Mouse (Mus musculus) midbrain, postnatal 0 days (tissue): ENCODE results near the gene Plcxd2. TPM values are rescaled to one million over a fixed set of nuclear protein-coding genes. Genes with fewer than 3 reads are reported as not detected.

ENCODE experiments used
- ATAC-seq: fragments of 200-750 bp; cut with Nextera tagmentation; 2 replicates; pipeline ENCODE4 v1.8.0; 2017; ENCODE audit warnings: moderate number of reproducible peaks, mild to moderate bottlenecking, moderate TSS enrichment, moderate library complexity; ENCODE audit not compliant: low FRiP score
- DNase-seq: peaks from one replicate; pipeline ENCODE4 v3.0.0-alpha.2; 2015; ENCODE audit warnings: low spot score
- H3K27ac ChIP-seq: fragments of 300-500 bp; sonication (generic); 2 replicates; pipeline ENCODE4 v1.5.1; 2014; ENCODE audit warnings: low read depth, mild to moderate bottlenecking, low read length, mixed read lengths
- H3K27me3 ChIP-seq: fragments of 300-500 bp; sonication (generic); 2 replicates; pipeline ENCODE4 v1.6.1; 2014; ENCODE audit warnings: low read length, control low read depth, mixed read lengths; ENCODE audit not compliant: insufficient read depth
- H3K36me3 ChIP-seq: fragments of 300-500 bp; sonication (generic); 2 replicates; pipeline ENCODE4 v1.6.1; 2014; ENCODE audit warnings: low read length, control low read depth, mixed read lengths; ENCODE audit not compliant: insufficient read depth
- H3K4me1 ChIP-seq: fragments of 300-500 bp; sonication (generic); 2 replicates; pipeline ENCODE4 v1.6.1; 2014; ENCODE audit warnings: mild to moderate bottlenecking, control low read depth, antibody characterized with exemption, low read length, mixed read lengths; ENCODE audit not compliant: insufficient read depth
- H3K4me2 ChIP-seq: fragments of 300-500 bp; sonication (generic); 2 replicates; pipeline ENCODE4 v1.6.1; 2014; ENCODE audit warnings: low read depth, mild to moderate bottlenecking, low read length, mixed read lengths; ENCODE audit not compliant: poor library complexity, severe bottlenecking
- H3K4me3 ChIP-seq: fragments of 300-500 bp; sonication (generic); 2 replicates; pipeline ENCODE4 v1.5.1; 2014; ENCODE audit warnings: low read depth, mild to moderate bottlenecking, low read length, moderate library complexity
- H3K9ac ChIP-seq: fragments of 300-500 bp; sonication (generic); replicated peaks from 2 replicates; pipeline ENCODE4 v1.6.1; 2014; ENCODE audit warnings: mild to moderate bottlenecking, low read length, moderate library complexity, mixed read lengths; ENCODE audit not compliant: poor library complexity, severe bottlenecking
- H3K9me3 ChIP-seq: fragments of 300-500 bp; sonication (generic); 2 replicates; pipeline ENCODE4 v1.6.1; 2016; ENCODE audit warnings: low read length, control low read depth
- CTCF ChIP-seq: IDR thresholded peaks from 2 replicates; pipeline ENCODE4 v1.5.1; 2016; ENCODE audit warnings: antibody characterized with exemption, mild to moderate bottlenecking
- WGBS: fragments of 180-500 bp; shearing (Covaris S2); extraction: QIAGEN DNeasy Blood & Tissue Kit; methylation state at CpG from one replicate; pipeline ENCODE4 v1.1.7; 2014; 5-methylcytosine and 5-hydroxymethylcytosine counted together
- polyA plus RNA-seq: library from polyadenylated mRNA; unstranded; fragments of >200 nt; fragmentation: Nextera tagmentation; extraction: Ambion mirVana; gene quantifications from 2 replicates; pipeline ENCODE4 v1.2.1, GENCODE M21; 2015
- total RNA-seq: library from RNA; depleted of rRNA; stranded (reverse); fragments of >200 nt; gene quantifications from 2 replicates; pipeline ENCODE4 v1.2.3, GENCODE M21; 2014

Gene Plcxd2
- total and polyA plus RNA-seq, 2 experiments from 2014 or later, result 12.9 to 41.5 TPM

DNA sequence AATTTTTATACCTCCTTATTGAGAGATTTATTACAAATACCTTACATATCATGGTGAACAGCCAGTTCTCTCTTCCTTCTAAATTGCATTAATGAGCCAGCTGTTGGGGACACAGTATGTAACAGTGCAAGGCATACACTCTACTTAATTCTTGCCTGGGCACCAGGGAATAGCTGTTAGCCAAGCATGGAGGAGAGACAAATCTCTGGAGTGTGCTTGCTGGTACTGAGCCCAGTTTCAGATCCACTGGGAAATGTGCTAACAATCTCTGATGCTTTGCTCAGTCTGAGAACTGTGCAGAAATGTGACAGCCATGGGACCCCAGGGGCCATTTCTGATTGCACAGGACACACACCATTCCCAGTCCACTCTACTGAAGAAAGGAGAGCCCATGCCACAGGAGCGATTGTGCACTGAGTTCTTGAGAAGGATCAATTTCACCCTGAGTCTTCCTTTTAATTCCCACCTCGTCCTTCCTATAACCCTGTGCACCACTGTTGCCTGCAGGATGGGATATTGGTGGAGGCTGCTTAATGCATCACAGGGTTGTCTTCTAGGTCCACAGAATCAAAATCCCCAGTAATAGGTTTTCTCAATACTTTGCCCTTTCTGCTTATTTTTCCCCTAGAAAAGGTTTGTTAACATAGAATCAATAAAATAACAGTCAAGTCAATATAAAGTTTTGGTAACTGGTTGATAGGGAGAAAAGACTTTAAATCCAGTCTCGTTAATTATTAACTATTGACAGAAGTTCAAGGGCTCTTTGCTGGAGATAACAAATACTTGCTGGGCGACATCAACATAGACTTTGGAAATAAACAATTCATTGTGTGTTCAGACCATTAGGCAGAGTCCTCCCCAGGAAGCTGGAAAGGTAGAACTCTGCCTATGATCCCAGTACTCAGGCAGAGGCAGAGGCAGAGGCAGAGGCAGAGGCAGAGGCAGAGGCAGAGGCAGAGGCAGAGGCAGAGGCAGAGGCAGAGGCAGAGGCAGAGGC is 25.1 kb downstream of the Plcxd2 start:
- Histone ChIP-seq H3K4me2 (no peak overlapping the region), H3K9me3 (no peaks in the 10 kb centered on the region), H3K4me3 (no peak overlapping the region), H3K4me1 (no peaks in the 10 kb centered on the region), H3K9ac (no peak overlapping the region), H3K36me3 (no peaks in the 10 kb centered on the region), H3K27ac (0 out of 2 replicates have a peak overlapping the region, but pooled peaks have one; percentile 26), H3K27me3 (no peaks in the 10 kb centered on the region)
- DNase-seq, result peak; percentile 67
- no peak; the same call in 1 of the 2 replicates for ATAC-seq
- no peak for TF ChIP-seq CTCF
- 68% methylated on average over 4 of the region's 4 CpGs for WGBS

DNA sequence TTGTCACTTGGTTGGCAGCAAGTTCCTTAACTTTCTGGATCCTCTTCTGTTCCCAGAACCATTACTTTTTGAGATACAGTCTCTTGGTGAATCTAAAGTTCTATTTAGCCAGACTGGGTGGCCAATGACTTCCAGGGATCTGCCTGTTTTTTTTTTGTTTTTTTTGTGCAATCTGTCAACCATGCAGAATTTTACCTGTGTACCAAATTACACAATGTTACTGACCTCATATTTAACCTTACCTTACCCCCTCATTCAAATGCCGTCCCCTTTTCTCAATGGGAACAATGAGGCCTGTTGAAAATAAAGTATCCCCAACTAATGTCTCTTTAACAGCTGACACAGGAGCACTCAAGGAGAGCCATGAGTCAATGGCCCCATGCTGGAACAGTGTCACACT is 33.8 kb downstream of the Plcxd2 start:
- TF ChIP-seq CTCF, result no peak
- Histone ChIP-seq H3K9ac (no peak overlapping the region), H3K9me3 (no peaks in the 10 kb centered on the region), H3K4me1 (no peaks in the 10 kb centered on the region), H3K27me3 (no peaks in the 10 kb centered on the region), H3K36me3 (peaks cover 6% of the 10 kb centered on the region; the same call in 1 of the 2 replicates), H3K4me2 (no peak overlapping the region), H3K4me3 (no peak overlapping the region), H3K27ac (no peak overlapping the region)
- DNase-seq (no peak), ATAC-seq (no peak)
- WGBS, result 84% methylated on average over 1 of the region's 1 CpGs

DNA sequence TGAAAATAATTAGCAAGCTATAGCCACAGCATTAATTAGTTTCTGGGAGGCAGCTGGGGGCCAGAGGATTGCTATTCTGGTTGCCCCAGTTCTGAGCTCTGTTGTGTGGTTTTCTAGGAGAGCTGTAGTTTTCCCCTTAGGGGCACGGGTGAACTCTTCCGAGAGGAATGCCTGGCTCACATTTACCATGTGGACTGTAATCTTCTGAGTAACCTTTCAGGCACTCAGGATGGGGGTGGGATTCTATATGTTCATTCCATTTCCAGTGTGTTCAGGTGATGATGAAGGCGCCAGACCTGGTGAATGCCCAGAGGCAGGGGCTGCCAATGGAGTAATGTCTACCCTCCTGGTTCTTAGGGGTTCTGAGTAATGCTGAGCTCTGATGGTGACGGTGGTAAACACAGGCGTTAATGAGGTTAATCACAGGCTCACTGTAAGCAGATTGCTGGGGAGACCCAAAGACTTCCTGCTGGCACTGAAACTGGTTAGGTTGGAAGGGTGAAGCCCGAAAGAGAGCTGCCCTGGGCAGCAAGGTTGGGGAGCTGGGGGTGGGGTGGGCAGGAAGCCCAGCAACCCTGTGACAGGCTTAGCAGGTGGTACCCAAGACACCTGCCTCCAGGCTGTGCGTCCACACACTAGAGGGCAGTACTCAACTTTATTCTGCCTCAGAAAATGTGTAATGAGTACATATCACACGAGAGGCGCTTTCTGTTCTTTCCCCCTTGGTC is 35.9 kb downstream of the Plcxd2 start:
- 0 out of 2 replicates have a peak, but pooled peaks have one; percentile 28 for ATAC-seq
- peaks cover 7% of the 10 kb centered on the region; the same call in 1 of the 2 replicates for H3K36me3 ChIP-seq
- H3K4me2 ChIP-seq, result no peak overlapping the region
- H3K4me3 ChIP-seq, result no peak overlapping the region
- TF ChIP-seq CTCF, result no peak; the same call in 1 of the 2 replicates
- H3K27ac ChIP-seq, result no peak overlapping the region
- H3K9ac ChIP-seq, result no peak overlapping the region
- WGBS, result 68% methylated on average over 9 of the region's 9 CpGs
- DNase-seq, result no peak
- no peaks in the 10 kb centered on the region for H3K4me1 ChIP-seq
- no peaks in the 10 kb centered on the region for H3K27me3 ChIP-seq
- no peaks in the 10 kb centered on the region for H3K9me3 ChIP-seq

DNA sequence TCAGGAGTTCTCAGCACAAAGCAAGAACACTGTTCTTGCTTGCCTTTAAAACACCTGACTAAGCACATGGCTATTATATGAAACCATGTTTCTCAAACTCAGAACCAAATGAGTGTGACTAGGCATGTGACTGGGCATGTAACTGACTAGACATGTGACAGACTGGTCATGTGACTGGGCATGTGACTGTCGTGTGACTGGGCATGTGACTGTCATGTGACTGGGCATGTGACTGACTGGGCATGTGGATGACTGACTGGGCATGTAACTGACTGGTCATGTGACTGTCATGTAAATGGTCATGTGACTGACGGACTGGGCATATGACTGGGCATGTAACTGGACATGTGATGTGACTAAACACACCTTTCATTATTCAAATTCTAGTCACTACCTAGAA is 39.8 kb downstream of the Plcxd2 start:
- 92% methylated on average over 2 of the region's 2 CpGs for WGBS
- Histone ChIP-seq H3K9ac (no peak overlapping the region), H3K27ac (no peak overlapping the region), H3K36me3 (peaks cover 7% of the 10 kb centered on the region; the same call in 1 of the 2 replicates), H3K4me1 (no peaks in the 10 kb centered on the region), H3K27me3 (no peaks in the 10 kb centered on the region), H3K9me3 (no peaks in the 10 kb centered on the region), H3K4me2 (no peak overlapping the region), H3K4me3 (no peak overlapping the region)
- no peak for TF ChIP-seq CTCF
- DNase-seq (no peak), ATAC-seq (no peak)

DNA sequence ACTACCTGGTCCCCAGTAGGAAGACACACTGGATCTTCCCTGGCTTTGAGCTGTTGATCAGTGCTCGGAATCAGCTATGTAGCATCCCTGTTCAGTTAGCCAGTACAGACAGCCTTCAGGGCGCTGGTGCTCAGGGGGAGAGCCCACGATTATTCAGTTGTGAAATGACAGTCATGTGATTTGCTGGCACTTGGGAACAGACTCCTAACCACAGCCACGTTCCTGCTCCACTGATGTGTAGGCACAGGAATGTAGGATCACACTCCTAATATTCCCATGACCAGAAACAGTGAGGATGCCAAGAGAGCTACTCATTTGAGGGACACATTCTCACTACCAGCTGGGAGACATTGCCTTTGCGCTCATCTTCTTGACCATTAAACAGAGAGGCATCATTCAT is 41.3 kb downstream of the Plcxd2 start:
- DNase-seq (no peak), ATAC-seq (no peak)
- no peak overlapping the region for H3K4me3 ChIP-seq
- no peaks in the 10 kb centered on the region for H3K4me1 ChIP-seq
- no peak for TF ChIP-seq CTCF
- no peak overlapping the region for H3K4me2 ChIP-seq
- no peaks in the 10 kb centered on the region for H3K27me3 ChIP-seq
- H3K9ac ChIP-seq, result no peak overlapping the region
- no peaks in the 10 kb centered on the region for H3K9me3 ChIP-seq
- WGBS, result 78% methylated on average over 5 of the region's 5 CpGs
- no peak overlapping the region for H3K27ac ChIP-seq
- H3K36me3 ChIP-seq, result peaks cover 3% of the 10 kb centered on the region; the same call in 1 of the 2 replicates
